Mouse (Mus musculus) left cerebral cortex, adult 8-10 months (tissue): ENCODE measurements around the gene Nkg7. TPM values are rescaled to one million over a fixed set of nuclear protein-coding genes. Genes with fewer than 3 reads are reported as not detected.

ENCODE experiments used
- microRNA-seq, 2 experiments: library from miRNA; unstranded; fragments of <30 nt; microRNA quantifications; one replicate each; pipeline ENCODE4 v1.2.0; 2022
- total RNA-seq, 4 experiments: library from RNA; stranded (reverse); gene quantifications; 2 replicates each; pipeline ENCODE4 v1.2.4; 2022

Gene Nkg7
- total RNA-seq, 4 experiments from 2014 or later = not detected

Small RNAs within 50 kb of the gene (microRNA-seq; reads per million reads assigned to microRNA genes)
- gene Mir7051 = 0.44 to 1.1 reads per million in 2 experiments

Other genes starting within 250 kb of the Nkg7 start
- gene Zfp715, start 123.8 kb upstream of the Nkg7 start, total RNA-seq = 10 to 100 TPM; 17.8 to 22.0 (median 20.3) TPM
- gene Siglecf, start 85.7 kb upstream of the Nkg7 start, total RNA-seq = 1 to 10 TPM in 2 of 4 experiments, under 1 TPM in 2; 0.46 to 2.1 (median 1.4) TPM
- under 1 TPM in 3 of 4 experiments, not detected in 1; 0.07 to 0.84 (median 0.13) TPM for gene Siglecg, start 28.9 kb upstream of the Nkg7 start, total RNA-seq
- gene Lim2, start 9.4 kb upstream of the Nkg7 start, total RNA-seq = not detected
- not detected for gene Cldnd2, start 3.7 kb downstream of the Nkg7 start, total RNA-seq
- gene Etfb, start 7.0 kb downstream of the Nkg7 start, total RNA-seq = 10 to 100 TPM; 52.0 to 61.0 (median 58.8) TPM
- gene Gm45233, start 7.1 kb downstream of the Nkg7 start, total RNA-seq = 1 to 10 TPM in 1 of 4 experiments, under 1 TPM in 1, not detected in 2; 0.64 to 2.2 TPM
- gene Vsig10l, start 26.1 kb downstream of the Nkg7 start, total RNA-seq = 1 to 10 TPM; 1.4 to 2.3 (median 2.0) TPM
- gene Iglon5, start 53.0 kb downstream of the Nkg7 start, total RNA-seq = 10 to 100 TPM; 24.9 to 27.1 (median 25.8) TPM
- not detected for gene 4931406B18Rik, start 68.9 kb downstream of the Nkg7 start, total RNA-seq
- 10 to 100 TPM in 1 of 4 experiments, 1 to 10 TPM in 3; 5.0 to 11.8 (median 7.3) TPM for gene Cd33, start 107.4 kb downstream of the Nkg7 start, total RNA-seq
- 1 to 10 TPM; 3.8 to 6.1 (median 4.7) TPM for gene Zfp658, start 125.2 kb downstream of the Nkg7 start, total RNA-seq
- 10 to 100 TPM; 17.8 to 18.8 (median 18.2) TPM for gene Zfp719, start 142.5 kb downstream of the Nkg7 start, total RNA-seq
- gene Zfp819, start 170.1 kb downstream of the Nkg7 start, total RNA-seq = under 1 TPM; 0.26 to 0.35 (median 0.29) TPM
- not detected for gene Ceacam18, start 197.6 kb downstream of the Nkg7 start, total RNA-seq
- gene Siglece, start 223.1 kb downstream of the Nkg7 start, total RNA-seq = 1 to 10 TPM; 1.1 to 1.3 (median 1.3) TPM
- 1 to 10 TPM; 7.9 to 9.9 (median 9.3) TPM for gene Ctu1, start 234.9 kb downstream of the Nkg7 start, total RNA-seq